Mouse (Mus musculus) C2C12 (cell line): ENCODE measurements at regions not wholly inside any gene's neighbourhood (a gene's known extent, or its start where the extent isn't known, plus 50 kb on each side); places are given as distances from the start of the nearest gene placed in this dataset.

ENCODE experiments used
- CEBPB ChIP-seq: IDR thresholded peaks from one replicate; pipeline ENCODE4 v1.6.1; 2011; ENCODE audit warnings: low read depth, mild to moderate bottlenecking, control low read depth, moderate library complexity
- CTCF ChIP-seq: IDR thresholded peaks from one replicate; pipeline ENCODE4 v1.5.1; 2011; ENCODE audit not compliant: control insufficient read depth, insufficient read depth, insufficient read length
- MAX ChIP-seq: IDR thresholded peaks from one replicate; pipeline ENCODE4 v1.6.1; 2011; ENCODE audit warnings: mild to moderate bottlenecking, control low read depth
- MYOD1 ChIP-seq: IDR thresholded peaks from one replicate; pipeline ENCODE4 v1.6.1; 2011; ENCODE audit warnings: low read depth; ENCODE audit not compliant: control insufficient read depth, insufficient read length
- MYOG ChIP-seq: IDR thresholded peaks from one replicate; pipeline ENCODE4 v1.6.1; 2011; ENCODE audit not compliant: control insufficient read depth, insufficient read length; ENCODE audit errors: extremely low read depth
- USF1 ChIP-seq: IDR thresholded peaks from one replicate; pipeline ENCODE4 v1.6.1; 2011; ENCODE audit warnings: low read depth, mild to moderate bottlenecking, control low read depth, moderate library complexity

GRCm38 (mm10) chr2:148560013-148560773, 112.2 kb upstream of the Nxt1 start:
- TF ChIP-seq CEBPB, result no peak
- no peak for TF ChIP-seq CTCF
- TF ChIP-seq MAX, result no peak
- no peak for TF ChIP-seq USF1
- TF ChIP-seq MYOG, result no peak
- no peak for TF ChIP-seq MYOD1
